Mouse (Mus musculus) activated CD4-positive, CD25-positive, alpha-beta regulatory T cell, adult 4 months (primary cell): ENCODE data around the gene Nat9. TPM values are rescaled to one million over a fixed set of nuclear protein-coding genes. Genes with fewer than 3 reads are reported as not detected.

Experiments
- ATAC-seq: one replicate; pipeline ENCODE4 v1.8.0; 2017
- polyA plus RNA-seq, 2 experiments: library from polyadenylated mRNA; unstranded; fragments of 100-300 nt; shearing (Covaris generic); gene quantifications; one replicate each; pipeline ENCODE4 v1.2.1; 2017

The Nat9 gene
- 10 to 100 TPM; 14.0 to 14.6 TPM for polyA plus RNA-seq

- ATAC-seq: peak; percentile 55
Observed at GRCm38 (mm10) chr11:115187693-115188092, at the start of gene Nat9. TSS of gene Nat9 (minus strand) at chr11:115187859.

GRCm38 (mm10) chr11:115236570-115236969, 48.9 kb upstream of the Nat9 start:
- ATAC-seq: no peak

- no peak for ATAC-seq
Observed at GRCm38 (mm10) chr11:115234320-115235044, 46.8 kb upstream of the Nat9 start.

GRCm38 (mm10) chr11:115233526-115234290, 46.0 kb upstream of the Nat9 start:
- ATAC-seq: no peak

- ATAC-seq: no peak
Observed at GRCm38 (mm10) chr11:115232889-115233288, 45.2 kb upstream of the Nat9 start.

- ATAC-seq: peak; percentile 17
Observed at GRCm38 (mm10) chr11:115231924-115232323, 44.3 kb upstream of the Nat9 start.

GRCm38 (mm10) chr11:115231168-115231915, 43.7 kb upstream of the Nat9 start:
- ATAC-seq: peak; percentile 79

- ATAC-seq: no peak
Observed at GRCm38 (mm10) chr11:115229021-115229930, 41.6 kb upstream of the Nat9 start.

- ATAC-seq: no peak
Observed at GRCm38 (mm10) chr11:115228430-115228829, 40.8 kb upstream of the Nat9 start.

GRCm38 (mm10) chr11:115227640-115228039, 40.0 kb upstream of the Nat9 start:
- ATAC-seq: no peak

- peak; percentile 28 for ATAC-seq
Observed at GRCm38 (mm10) chr11:115226811-115227491, 39.3 kb upstream of the Nat9 start.

- no peak for ATAC-seq
Observed at GRCm38 (mm10) chr11:115225301-115225700, 37.6 kb upstream of the Nat9 start.

- no peak for ATAC-seq
Observed at GRCm38 (mm10) chr11:115224889-115225288, 37.2 kb upstream of the Nat9 start.

- peak; percentile 72 for ATAC-seq
Observed at GRCm38 (mm10) chr11:115223877-115224276, 36.2 kb upstream of the Nat9 start.

- ATAC-seq: peak; percentile 53
Observed at GRCm38 (mm10) chr11:115223451-115223850, 35.8 kb upstream of the Nat9 start.

GRCm38 (mm10) chr11:115222570-115222969, 34.9 kb upstream of the Nat9 start:
- ATAC-seq: no peak

GRCm38 (mm10) chr11:115222077-115222476, 34.4 kb upstream of the Nat9 start:
- no peak for ATAC-seq

- ATAC-seq: no peak
Observed at GRCm38 (mm10) chr11:115219685-115220084, 32.0 kb upstream of the Nat9 start.

- no peak for ATAC-seq
Observed at GRCm38 (mm10) chr11:115219263-115219662, 31.6 kb upstream of the Nat9 start.

- ATAC-seq: no peak
Observed at GRCm38 (mm10) chr11:115217439-115218410, 30.1 kb upstream of the Nat9 start.
